Mouse (Mus musculus) heart, embryonic 11.5 days (tissue): Measurements from ENCODE around the gene Ifi35. TPM values are rescaled to one million over a fixed set of nuclear protein-coding genes. Genes with fewer than 3 reads are reported as not detected.
"Not testable (repeated sequence)": the region's sequence is repeated elsewhere in the genome, so short reads cannot be mapped to it uniquely, and the experiment has no call there.

Source experiments
- ATAC-seq: fragments of 200-750 bp; cut with Nextera tagmentation; replicated peaks from 2 replicates; pipeline ENCODE4 v1.8.0; 2017; ENCODE audit warnings: moderate library complexity; ENCODE audit not compliant: insufficient number of reproducible peaks, low FRiP score, low TSS enrichment
- H3K27ac ChIP-seq: fragments of 300-500 bp; sonication (generic); 2 replicates; pipeline ENCODE4 v1.5.1; 2014; ENCODE audit warnings: mild to moderate bottlenecking, low read depth, low read length
- H3K27me3 ChIP-seq: fragments of 300-500 bp; sonication (generic); 2 replicates; pipeline ENCODE4 v1.6.1; 2014; ENCODE audit warnings: mild to moderate bottlenecking, low read length, mixed read lengths; ENCODE audit not compliant: control insufficient read depth, insufficient read depth
- H3K36me3 ChIP-seq: fragments of 300-500 bp; sonication (generic); 2 replicates; pipeline ENCODE4 v1.6.1; 2014; ENCODE audit warnings: mild to moderate bottlenecking, low read length, moderate library complexity, mixed read lengths; ENCODE audit not compliant: control insufficient read depth, insufficient read depth
- H3K4me1 ChIP-seq: fragments of 300-500 bp; sonication (generic); 2 replicates; pipeline ENCODE4 v1.6.1; 2014; ENCODE audit warnings: low read length; ENCODE audit not compliant: control insufficient read depth, insufficient read depth
- H3K4me2 ChIP-seq: fragments of 300-500 bp; sonication (generic); 2 replicates; pipeline ENCODE4 v1.6.1; 2014; ENCODE audit warnings: mild to moderate bottlenecking, moderate library complexity
- H3K4me3 ChIP-seq: fragments of 300-500 bp; sonication (generic); 2 replicates; pipeline ENCODE4 v1.5.1; 2014; ENCODE audit warnings: low read depth, low read length
- H3K9ac ChIP-seq: fragments of 300-500 bp; sonication (generic); 2 replicates; pipeline ENCODE4 v1.6.1; 2014; ENCODE audit warnings: mild to moderate bottlenecking, low read depth, low read length, moderate library complexity
- H3K9me3 ChIP-seq: fragments of 300-500 bp; sonication (generic); replicated peaks from 2 replicates; pipeline ENCODE4 v1.6.1; 2016; ENCODE audit warnings: low read length; ENCODE audit not compliant: control insufficient read depth
- WGBS: fragments of 180-500 bp; shearing (Covaris S2); extraction: QIAGEN DNeasy Blood & Tissue Kit; methylation state at CpG from one replicate; pipeline ENCODE4 v1.1.7; 2014; ENCODE audit not compliant: insufficient replicate concordance; 5-methylcytosine and 5-hydroxymethylcytosine counted together
- polyA plus RNA-seq: library from polyadenylated mRNA; unstranded; fragments of >200 nt; fragmentation: Nextera tagmentation; extraction: Ambion mirVana; gene quantifications from 2 replicates; pipeline ENCODE4 v1.2.1, GENCODE M21; 2014

The Ifi35 gene
- polyA plus RNA-seq, 1 experiment from 2014 or later: 11.8 TPM

DNA sequence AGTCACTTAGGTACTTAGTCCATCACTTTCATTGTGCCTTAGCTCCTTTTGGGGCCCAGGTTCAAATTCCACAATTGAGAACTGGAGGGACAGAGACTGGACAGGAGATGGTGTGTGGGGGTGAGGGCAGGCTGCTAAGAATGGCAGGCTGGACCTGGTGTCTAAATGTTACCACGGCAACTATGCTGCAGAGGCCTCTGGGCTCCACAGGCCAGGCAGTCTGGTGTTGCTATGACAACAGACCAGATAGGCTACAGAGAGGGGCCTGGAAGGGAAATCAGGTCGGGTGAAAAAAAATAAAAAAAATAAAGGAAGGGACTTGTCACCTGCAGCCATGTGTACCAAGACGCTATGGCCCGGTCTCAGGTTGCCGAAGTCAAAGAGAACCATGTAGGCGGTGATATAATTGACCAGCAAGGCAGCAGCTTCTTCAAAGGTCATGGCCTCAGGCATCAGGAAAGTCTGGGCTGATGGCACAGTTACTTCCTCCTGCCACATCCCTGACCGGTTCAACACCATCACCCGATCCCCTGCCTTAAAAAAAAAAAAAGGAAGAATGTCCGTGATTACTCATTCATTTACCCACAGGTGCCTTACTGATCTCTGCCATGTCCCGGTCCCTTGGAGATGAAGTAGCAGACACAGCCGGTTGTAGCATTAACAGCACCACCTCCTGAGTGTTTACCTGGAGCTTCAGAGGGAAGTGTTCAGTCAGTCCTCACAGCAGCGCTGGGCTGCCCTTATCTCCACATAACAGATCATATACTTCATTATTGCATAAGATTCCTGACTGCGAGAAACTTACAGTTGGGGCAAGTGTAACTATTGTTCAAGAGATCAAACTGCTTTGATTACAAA lies 14.6 kb downstream of the Ifi35 start:
- 0 out of 2 replicates have a peak overlapping the region, but pooled peaks have one; percentile 40 for H3K9ac ChIP-seq
- ATAC-seq: no peak
- 0 out of 2 replicates have a peak, but pooled peaks cover 6% of the 10 kb centered on the region for H3K36me3 ChIP-seq
- H3K9me3 ChIP-seq: no peaks in the 10 kb centered on the region
- WGBS: 45% methylated on average over 13 of the region's 13 CpGs
- H3K4me1 ChIP-seq: peaks cover 29% of the 10 kb centered on the region
- no peaks in the 10 kb centered on the region for H3K27me3 ChIP-seq
- H3K27ac ChIP-seq: no peak overlapping the region
- H3K4me3 ChIP-seq: no peak overlapping the region
- no peak overlapping the region for H3K4me2 ChIP-seq

DNA sequence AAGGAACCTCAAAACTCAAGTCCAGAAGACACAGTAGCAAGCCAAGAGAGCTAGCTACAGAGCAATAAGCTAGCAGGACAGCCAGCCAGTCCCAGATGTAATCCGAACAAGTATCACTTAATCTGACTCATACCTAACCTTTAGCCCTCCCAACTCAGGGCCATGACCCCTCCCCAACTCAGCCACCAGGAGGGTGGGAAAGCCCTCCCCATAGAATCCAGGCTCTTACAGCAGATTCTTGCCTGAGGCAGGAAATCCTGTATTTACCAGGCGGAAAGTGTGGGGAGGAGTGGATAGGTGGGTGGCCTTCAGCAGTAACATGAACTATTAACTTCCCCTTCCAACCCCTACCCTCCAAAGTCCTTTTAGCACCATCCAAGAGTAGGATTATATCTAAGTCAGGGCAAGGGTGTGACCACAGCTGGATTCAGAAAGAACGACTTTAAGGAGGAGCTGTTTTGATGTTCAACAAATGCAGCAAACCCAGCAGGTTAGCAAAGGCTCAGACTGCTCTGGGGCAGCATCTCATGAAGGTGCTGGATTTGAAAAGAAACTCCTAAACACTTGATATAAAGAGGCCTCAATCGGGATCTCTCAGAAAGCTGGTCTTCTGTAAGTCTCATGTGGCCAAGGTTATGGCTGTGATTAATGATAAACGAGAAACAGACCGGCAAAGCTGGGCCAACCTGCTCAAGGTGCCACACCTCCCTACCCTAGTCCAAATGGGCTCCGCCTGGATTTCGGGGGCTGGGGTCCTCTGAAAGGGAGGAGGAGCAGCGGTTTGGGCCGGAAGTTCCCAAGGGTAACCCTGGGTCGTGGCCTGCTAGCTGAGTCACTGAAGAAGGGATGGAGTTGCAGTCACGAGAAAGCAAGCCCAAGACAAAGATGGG lies 16.2 kb downstream of the Ifi35 start, which contains the start of gene Rnd2:
Gene Rnd2 (plus strand): TSS at position 789 of the 890 bp plus-strand sequence.
- no peaks in the 10 kb centered on the region for H3K27me3 ChIP-seq
- peak within 1 kb of the TSS; percentile 61 for H3K4me3 ChIP-seq
- H3K9me3 ChIP-seq: no peaks in the 10 kb centered on the region
- H3K9ac ChIP-seq: peak within 1 kb of the TSS; percentile 84
- H3K4me1 ChIP-seq: peaks cover 36% of the 10 kb centered on the region
- 0 out of 2 replicates have a peak, but pooled peaks cover 6% of the 10 kb centered on the region for H3K36me3 ChIP-seq
- WGBS: 10% methylated on average over 12 of the region's 12 CpGs
- ATAC-seq: no peak
- peak within 1 kb of the TSS; percentile 81 for H3K27ac ChIP-seq
- H3K4me2 ChIP-seq: peak within 1 kb of the TSS; percentile 97

DNA sequence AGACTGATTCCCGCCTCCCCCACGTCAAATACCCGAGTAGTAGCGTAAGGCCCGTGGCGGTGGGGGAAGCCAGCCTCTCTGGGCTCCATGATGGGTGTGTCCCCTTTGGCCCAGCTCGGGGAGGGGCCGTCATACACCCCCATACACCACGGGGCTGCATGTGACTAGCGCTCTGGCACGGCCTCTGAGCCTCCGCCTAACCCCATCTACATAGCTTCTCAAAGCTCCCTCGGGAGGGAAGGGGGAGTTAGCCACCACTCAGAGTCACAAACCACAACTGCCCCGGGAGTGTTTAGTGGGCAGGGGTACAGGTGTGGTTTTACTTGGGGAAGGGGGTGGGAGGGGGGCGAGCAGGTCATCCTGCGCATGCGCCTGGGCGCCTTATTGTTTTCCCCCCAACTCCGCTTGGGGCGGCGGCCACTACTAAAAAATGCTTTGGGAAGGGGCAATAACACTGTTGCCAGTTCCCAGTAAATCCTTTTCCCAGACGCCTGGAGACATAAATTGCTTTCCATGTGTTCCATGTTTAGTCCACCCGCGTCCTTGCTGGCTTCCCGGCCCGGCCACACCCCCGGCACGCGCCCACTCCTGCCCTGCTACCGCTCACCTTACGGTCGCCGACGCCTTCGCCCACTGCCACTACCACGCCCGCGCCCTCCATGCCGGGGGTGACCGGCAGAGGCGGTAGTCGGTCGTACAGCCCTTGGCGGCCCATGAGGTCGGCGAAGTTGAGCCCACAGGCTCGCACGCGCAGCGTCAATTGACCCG lies 17.1 kb downstream of the Ifi35 start:
- Histone ChIP-seq H3K27me3 (no peaks in the 10 kb centered on the region), H3K4me3 (peak overlapping the region; percentile 61), H3K36me3 (0 out of 2 replicates have a peak, but pooled peaks cover 4% of the 10 kb centered on the region), H3K27ac (peak overlapping the region; percentile 81), H3K9me3 (no peaks in the 10 kb centered on the region), H3K4me2 (peak overlapping the region; percentile 97), H3K9ac (peak overlapping the region; percentile 84), H3K4me1 (peaks cover 34% of the 10 kb centered on the region)
- WGBS: under 1% methylated on average over 51 of the region's 51 CpGs
- peak; percentile 46 for ATAC-seq

DNA sequence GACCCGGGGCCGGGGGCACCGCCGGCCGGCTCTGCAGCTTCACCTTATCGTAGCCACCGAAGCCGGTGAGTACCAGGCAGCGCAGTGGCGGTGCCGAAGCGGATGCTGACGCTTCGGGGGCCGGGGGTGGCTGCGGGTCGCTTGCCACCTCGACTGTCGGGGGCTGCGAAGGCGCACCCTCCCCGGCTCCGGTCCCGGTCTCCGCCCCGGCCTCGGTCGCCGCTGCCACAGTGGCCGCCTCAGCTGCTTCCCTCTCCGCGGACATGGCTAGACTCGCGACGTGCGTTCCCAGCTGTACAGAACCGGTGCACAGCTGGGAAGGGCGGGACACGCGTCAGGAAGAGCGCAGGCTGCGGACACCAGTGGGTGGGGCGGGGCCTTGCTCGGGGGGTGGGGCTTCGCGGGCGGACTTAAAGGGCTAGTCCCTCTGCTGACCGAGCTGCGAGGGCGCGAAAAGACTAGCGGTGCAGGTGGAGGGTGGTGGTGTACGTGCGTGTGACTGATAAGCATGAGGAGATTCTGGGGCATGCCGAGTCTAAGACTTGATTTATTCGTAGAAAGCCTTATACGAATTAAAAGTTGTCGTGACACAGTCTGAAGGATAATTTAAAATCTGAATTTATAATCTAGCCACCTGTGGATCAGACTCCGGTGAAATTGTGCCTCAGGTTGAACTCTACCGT lies 17.8 kb downstream of the Ifi35 start, which contains the start of gene Vat1:
Gene Vat1 (minus strand): TSS at position 362 of the 683 bp plus-strand sequence.
- no peaks in the 10 kb centered on the region for H3K9me3 ChIP-seq
- peaks cover 34% of the 10 kb centered on the region for H3K4me1 ChIP-seq
- no peaks in the 10 kb centered on the region for H3K27me3 ChIP-seq
- H3K27ac ChIP-seq: peak within 1 kb of the TSS; percentile 81
- 0 out of 2 replicates have a peak, but pooled peaks cover 2% of the 10 kb centered on the region for H3K36me3 ChIP-seq
- WGBS: 1% methylated on average over 58 of the region's 60 CpGs
- H3K9ac ChIP-seq: peak within 1 kb of the TSS; percentile 84
- peak within 1 kb of the TSS; percentile 98 for H3K4me2 ChIP-seq
- ATAC-seq: peak; percentile 58
- peak within 1 kb of the TSS; percentile 61 for H3K4me3 ChIP-seq

DNA sequence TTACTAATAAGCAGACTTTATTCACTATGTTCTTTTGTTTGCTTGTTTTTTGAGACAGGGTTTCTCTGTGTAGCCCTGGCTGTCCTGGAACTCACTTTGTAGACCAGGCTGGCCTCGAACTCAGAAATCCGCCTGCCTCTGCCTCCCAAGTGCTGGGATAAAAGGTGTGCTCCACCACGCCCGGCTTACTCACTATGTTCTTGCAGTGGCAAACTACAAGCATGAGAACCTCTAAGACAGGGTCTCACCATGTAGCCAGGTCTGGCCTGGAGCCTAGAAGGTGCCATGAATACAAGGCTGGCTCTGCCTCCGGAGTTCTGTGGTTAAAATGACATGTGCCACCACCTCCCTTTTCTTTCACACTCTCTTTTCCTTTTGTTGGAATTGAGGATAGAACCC lies 18.3 kb downstream of the Ifi35 start:
- not testable (repeated sequence) for H3K9me3 ChIP-seq, H3K27me3 ChIP-seq, H3K9ac ChIP-seq, H3K27ac ChIP-seq, ATAC-seq, H3K36me3 ChIP-seq
- H3K4me3 ChIP-seq: peak overlapping the region; percentile 61
- 58% methylated on average over 5 of the region's 5 CpGs for WGBS
- H3K4me1 ChIP-seq: peaks cover 34% of the 10 kb centered on the region
- peak overlapping the region; percentile 97 for H3K4me2 ChIP-seq

DNA sequence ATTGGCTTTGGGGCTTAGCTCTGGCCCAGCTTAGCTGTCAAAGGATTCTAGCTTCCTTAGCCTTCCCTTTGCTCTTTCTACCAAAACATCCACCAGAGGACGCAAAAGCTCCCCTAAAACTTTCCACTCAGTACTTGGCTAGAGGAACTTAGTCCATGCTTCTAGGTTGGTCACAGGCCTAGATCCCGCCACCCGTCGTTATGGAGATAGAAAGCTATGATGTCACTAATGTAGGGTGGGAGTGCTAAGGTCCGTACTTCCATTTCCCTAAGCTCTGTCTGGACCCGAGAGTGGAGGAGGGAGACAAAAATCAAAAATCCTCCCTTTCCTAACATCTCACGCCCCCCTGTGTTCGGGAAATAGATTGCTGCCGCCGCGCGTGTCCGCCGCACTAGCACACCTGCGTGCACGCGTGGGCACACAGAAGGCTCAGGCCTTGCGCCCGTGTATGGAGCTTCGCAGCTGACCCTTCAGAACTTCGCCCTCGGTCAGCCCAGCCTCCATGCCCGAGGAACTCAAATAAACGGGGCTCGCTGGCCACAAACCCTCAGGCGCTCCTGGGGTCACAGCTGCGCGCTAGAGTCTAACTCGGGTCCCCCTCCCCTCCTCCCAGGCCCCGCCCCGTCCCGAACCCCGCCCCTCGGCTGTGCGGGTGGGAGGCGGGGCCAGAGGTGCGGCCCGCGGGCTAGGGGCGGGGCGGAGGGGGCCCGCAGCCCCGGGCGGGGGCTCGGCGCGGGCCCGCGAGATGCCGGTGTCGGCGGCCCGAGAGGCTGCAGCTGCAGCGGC lies 19.5 kb downstream of the Ifi35 start:
- H3K27ac ChIP-seq: peak overlapping the region; percentile 57
- H3K9me3 ChIP-seq: no peaks in the 10 kb centered on the region
- H3K4me3 ChIP-seq: peak overlapping the region; percentile 68
- peak overlapping the region; percentile 83 for H3K9ac ChIP-seq
- peak overlapping the region; percentile 98 for H3K4me2 ChIP-seq
- WGBS: under 1% methylated on average over 41 of the region's 54 CpGs
- no peaks in the 10 kb centered on the region for H3K27me3 ChIP-seq
- peak; percentile 75 for ATAC-seq
- no peaks in the 10 kb centered on the region for H3K36me3 ChIP-seq
- H3K4me1 ChIP-seq: peaks cover 40% of the 10 kb centered on the region

DNA sequence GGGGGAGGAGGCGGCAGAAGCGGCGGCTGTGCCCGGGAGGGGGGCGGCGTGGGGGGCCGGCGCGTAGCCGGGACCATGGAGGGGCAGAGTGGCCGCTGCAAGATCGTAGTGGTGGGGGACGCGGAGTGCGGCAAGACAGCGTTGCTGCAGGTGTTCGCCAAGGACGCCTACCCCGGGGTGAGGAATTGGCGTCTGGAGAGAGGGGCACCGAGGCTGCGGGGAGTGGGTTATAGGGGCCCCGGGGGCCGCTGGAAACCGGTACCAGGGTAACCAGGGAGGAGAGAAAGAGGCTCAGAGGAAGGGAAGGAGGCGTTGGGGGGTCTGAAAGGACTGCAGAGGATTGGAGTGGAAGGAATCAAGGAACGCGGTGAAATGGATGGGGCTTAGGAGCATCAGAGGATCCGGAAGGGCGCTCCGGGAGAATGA lies 20.1 kb downstream of the Ifi35 start:
- peak; percentile 15 for ATAC-seq
- Histone ChIP-seq H3K27me3 (no peaks in the 10 kb centered on the region), H3K36me3 (no peaks in the 10 kb centered on the region), H3K27ac (peak overlapping the region; percentile 57), H3K4me3 (peak overlapping the region; percentile 68), H3K9ac (peak overlapping the region; percentile 83), H3K9me3 (no peaks in the 10 kb centered on the region), H3K4me2 (peak overlapping the region; percentile 98), H3K4me1 (peaks cover 36% of the 10 kb centered on the region)
- under 1% methylated on average over 28 of the region's 31 CpGs for WGBS
